Mouse (Mus musculus) urinary bladder, adult 2 months (tissue): ENCODE measurements at regions not wholly inside any gene's neighbourhood (a gene's known extent, or its start where the extent isn't known, plus 50 kb on each side); places are given as distances from the start of the nearest gene placed in this dataset.

Experiments used
- DNase-seq: peaks from one replicate; pipeline ENCODE4 v3.0.0; 2022; ENCODE audit warnings: low spot score

- peak; percentile 31 for DNase-seq
Observed at GRCm38 (mm10) chr2:133020173-133020837, 74.6 kb upstream of the Fermt1 start.

GRCm38 (mm10) chr2:133021244-133021643, 75.5 kb upstream of the Fermt1 start:
- DNase-seq = no peak

- DNase-seq = no peak
Observed at GRCm38 (mm10) chr2:133027038-133027437, 81.3 kb upstream of the Fermt1 start.

GRCm38 (mm10) chr2:133035421-133035820, 89.7 kb upstream of the Fermt1 start:
- no peak for DNase-seq

- DNase-seq = no peak
Observed at GRCm38 (mm10) chr2:133040708-133041107, 95.0 kb upstream of the Fermt1 start.

GRCm38 (mm10) chr2:133077698-133078356, 132.1 kb upstream of the Fermt1 start:
- DNase-seq = no peak

GRCm38 (mm10) chr2:133090976-133091375, 145.3 kb upstream of the Fermt1 start:
- DNase-seq = no peak

GRCm38 (mm10) chr2:133113642-133114041, 167.9 kb upstream of the Fermt1 start:
- peak; percentile 28 for DNase-seq

GRCm38 (mm10) chr2:133118651-133119050, 172.9 kb upstream of the Fermt1 start:
- no peak for DNase-seq

- no peak for DNase-seq
Observed at GRCm38 (mm10) chr2:133125212-133125801, 179.6 kb upstream of the Fermt1 start.

GRCm38 (mm10) chr2:133134878-133135277, 189.2 kb upstream of the Fermt1 start:
- DNase-seq = no peak

- DNase-seq = no peak
Observed at GRCm38 (mm10) chr2:133138877-133139276, 193.2 kb upstream of the Fermt1 start.

- DNase-seq = no peak
Observed at GRCm38 (mm10) chr2:133141341-133142035, 195.8 kb upstream of the Fermt1 start.

- DNase-seq = no peak
Observed at GRCm38 (mm10) chr2:133152461-133152860, 206.8 kb upstream of the Fermt1 start.

GRCm38 (mm10) chr2:133156537-133156936, 210.8 kb upstream of the Fermt1 start:
- no peak for DNase-seq

GRCm38 (mm10) chr2:133158206-133158605, 212.5 kb upstream of the Fermt1 start:
- DNase-seq = no peak

GRCm38 (mm10) chr2:133159398-133159797, 213.7 kb upstream of the Fermt1 start:
- DNase-seq = no peak

GRCm38 (mm10) chr2:133176411-133176810, 230.7 kb upstream of the Fermt1 start:
- DNase-seq = no peak

- no peak for DNase-seq
Observed at GRCm38 (mm10) chr2:133181216-133181615, 235.5 kb upstream of the Fermt1 start.

GRCm38 (mm10) chr2:133182920-133183319, 237.2 kb upstream of the Fermt1 start:
- no peak for DNase-seq

GRCm38 (mm10) chr2:133204295-133204866, 258.7 kb upstream of the Fermt1 start:
- DNase-seq = no peak

GRCm38 (mm10) chr2:133208498-133208897, 262.8 kb upstream of the Fermt1 start:
- DNase-seq = no peak
